Mouse (Mus musculus) adrenal gland, postnatal 14 days (tissue): ENCODE data around the gene Gm17387. TPM values are rescaled to one million over a fixed set of nuclear protein-coding genes. Genes with fewer than 3 reads are reported as not detected.
"Not testable (repeated sequence)": the region's sequence is repeated elsewhere in the genome, so short reads cannot be mapped to it uniquely, and the experiment has no call there.

Source experiments
- DNase-seq: peaks from one replicate; pipeline ENCODE4 v3.0.0; 2021; ENCODE audit warnings: mixed read lengths
- total RNA-seq: library from RNA; stranded (reverse); gene quantifications from 2 replicates; pipeline ENCODE4 v1.2.3, GENCODE M21; 2021

Gene Gm17387
- total RNA-seq, 1 experiment from 2014 or later, result not detected

GRCm38 (mm10) chr7:141016707-141017697, 11.9 kb upstream of the Gm17387 start:
- no peak for DNase-seq

GRCm38 (mm10) chr7:141017824-141018223, 11.1 kb upstream of the Gm17387 start, which contains the start of gene Ifitm6:
Gene Ifitm6 (minus strand): TSS chr7:141017924.
- not testable (repeated sequence) for DNase-seq

GRCm38 (mm10) chr7:141019028-141019427, 9.9 kb upstream of the Gm17387 start:
- no peak for DNase-seq

- no peak for DNase-seq
These were observed 7.2 kb upstream of the Gm17387 start for GRCm38 (mm10) chr7:141021489-141022449.

- DNase-seq, result peak; percentile 25
These were observed 3.8 kb upstream of the Gm17387 start for GRCm38 (mm10) chr7:141024865-141025838.

- DNase-seq, result no peak
These were observed 2.7 kb upstream of the Gm17387 start for GRCm38 (mm10) chr7:141026097-141026739.

GRCm38 (mm10) chr7:141026740-141027098, 2.2 kb upstream of the Gm17387 start:
- no peak for DNase-seq

GRCm38 (mm10) chr7:141030390-141030789, 1.5 kb downstream of the Gm17387 start:
- DNase-seq, result no peak

- no peak for DNase-seq
These were observed 3.7 kb downstream of the Gm17387 start for GRCm38 (mm10) chr7:141032458-141033167.

GRCm38 (mm10) chr7:141036624-141037023, 7.7 kb downstream of the Gm17387 start:
- DNase-seq, result not testable (repeated sequence)

GRCm38 (mm10) chr7:141038090-141039032, 9.4 kb downstream of the Gm17387 start:
- no peak for DNase-seq

GRCm38 (mm10) chr7:141039386-141040107, 10.6 kb downstream of the Gm17387 start:
- DNase-seq, result no peak

GRCm38 (mm10) chr7:141040867-141041606, 12.1 kb downstream of the Gm17387 start:
- DNase-seq, result peak; percentile 37

GRCm38 (mm10) chr7:141041661-141042060, 12.7 kb downstream of the Gm17387 start:
- DNase-seq, result peak; percentile 85

GRCm38 (mm10) chr7:141042539-141042938, 13.6 kb downstream of the Gm17387 start:
- DNase-seq, result no peak

GRCm38 (mm10) chr7:141046931-141047580, 18.1 kb downstream of the Gm17387 start:
- no peak for DNase-seq
